Mouse (Mus musculus) left cerebral cortex, postnatal 10 days (tissue): Measurements from ENCODE around the gene Slc25a39. TPM values are rescaled to one million over a fixed set of nuclear protein-coding genes. Genes with fewer than 3 reads are reported as not detected.
A peak's percentile ranks its signal among the peaks of the same experiment; 100 is the strongest.
"Not testable (repeated sequence)": the region's sequence is repeated elsewhere in the genome, so short reads cannot be mapped to it uniquely, and the experiment has no call there.

Experiments used
- DNase-seq, 2 experiments: peaks; one replicate each; pipeline ENCODE4 v3.0.0; 2021 to 2022; ENCODE audit warnings: low spot score in 2 of 2, mixed read lengths in 1 of 2; ENCODE audit errors: extremely low spot score in 1 of 2
- intact Hi-C: fragments of 180-260 bp; cut with DNase I; formaldehyde crosslinking; loops from one replicate; pipeline ENCODE4 v1.15.1; 2025
- total RNA-seq, 2 experiments: library from RNA; stranded (reverse); gene quantifications; 2 replicates each; pipeline ENCODE4 v1.2.3; 2021

Gene Slc25a39
- total RNA-seq, 2 experiments from 2014 or later: 64.8 to 66.7 TPM

GRCm38 (mm10) chr11:102425555-102426316 lies 18.0 kb upstream of the Slc25a39 start:
- DNase-seq: peak in 1 of 2 experiments; percentile 10
- intact Hi-C loops: no loop called here

GRCm38 (mm10) chr11:102424666-102425065 lies 16.9 kb upstream of the Slc25a39 start:
- intact Hi-C loops: no loop called here
- DNase-seq: peak in 1 of 2 experiments; percentile 18

- intact Hi-C loops: no loop called here
- peak in 1 of 2 experiments; percentile 11 for DNase-seq
Measured at GRCm38 (mm10) chr11:102421559-102421958, 13.8 kb upstream of the Slc25a39 start.

DNA sequence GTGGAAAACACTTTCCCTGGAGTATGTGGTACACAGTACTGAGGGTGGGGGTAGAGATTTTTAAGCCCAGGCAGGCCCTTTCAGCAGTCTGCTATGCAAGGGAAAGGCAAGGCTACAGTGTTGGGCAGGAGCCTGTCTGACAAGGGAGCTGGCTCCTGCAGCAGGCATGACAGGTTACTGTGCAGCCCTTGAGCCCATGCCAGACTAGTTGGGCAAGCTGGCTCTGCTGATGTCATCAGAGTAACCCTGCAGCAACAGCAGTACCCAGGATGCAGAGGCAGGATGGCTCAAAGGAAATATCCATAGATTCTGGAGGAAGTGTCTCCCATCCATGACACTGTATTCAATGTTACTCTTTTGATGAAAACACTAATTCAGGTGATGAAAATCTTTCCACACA lies 11.1 kb upstream of the Slc25a39 start:
- intact Hi-C loops: no loop called here
- DNase-seq: peak in 1 of 2 experiments; percentile 20

DNA sequence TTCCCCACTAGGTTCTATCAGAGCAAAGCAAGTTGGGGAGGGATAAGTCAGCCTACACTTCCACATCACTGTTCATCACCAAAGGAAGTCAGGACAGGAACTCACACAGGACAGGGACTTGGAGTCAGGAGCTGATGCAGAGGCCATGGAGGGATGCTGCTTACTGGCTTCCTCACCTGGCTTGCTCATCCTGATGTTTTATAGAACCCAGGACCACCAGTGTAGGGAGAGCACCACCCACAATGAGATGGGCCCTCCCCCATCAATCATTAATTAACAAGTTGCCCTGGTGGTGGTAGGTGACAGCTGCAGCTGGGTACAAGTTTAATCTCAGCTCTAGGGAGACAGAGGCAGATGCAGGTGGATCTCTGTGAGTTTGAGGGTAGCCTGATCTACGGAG lies 9.4 kb upstream of the Slc25a39 start:
- intact Hi-C loops: no loop called here
- DNase-seq: no peak

- peak in 1 of 2 experiments; percentile 9 for DNase-seq
- intact Hi-C loops: no loop called here
Measured at GRCm38 (mm10) chr11:102415034-102415802, 7.5 kb upstream of the Slc25a39 start.

DNA sequence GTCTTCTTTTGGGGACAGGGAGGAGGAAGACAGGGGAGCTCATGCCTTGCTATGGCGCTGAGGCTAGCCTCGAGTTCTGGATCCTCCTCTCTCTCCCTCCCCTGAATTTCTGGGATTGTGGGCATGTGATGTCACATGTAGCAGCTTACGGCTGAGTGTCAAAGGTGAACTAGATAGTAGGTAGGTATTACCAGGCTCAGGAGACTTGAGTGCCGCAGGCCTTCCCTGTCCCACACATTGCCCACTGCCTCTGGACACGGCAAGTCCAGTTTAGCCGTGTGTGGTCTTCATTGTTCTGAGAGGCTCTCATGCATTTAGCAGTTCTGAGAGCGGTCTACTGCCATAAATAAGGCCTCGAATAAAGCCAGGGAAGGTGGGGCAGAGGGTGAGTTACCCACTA lies 5.3 kb upstream of the Slc25a39 start:
- DNase-seq: peak in 1 of 2 experiments; percentile 4
- intact Hi-C loops: no loop called here

- peak; percentile 85 to 90 for DNase-seq
- intact Hi-C loops: loop anchor here (2.0 kb wide), 1 partner anchor 103 kb away; no protein-coding TSS in a partner anchor
Measured at GRCm38 (mm10) chr11:102411704-102412103, 4.0 kb upstream of the Slc25a39 start.

DNA sequence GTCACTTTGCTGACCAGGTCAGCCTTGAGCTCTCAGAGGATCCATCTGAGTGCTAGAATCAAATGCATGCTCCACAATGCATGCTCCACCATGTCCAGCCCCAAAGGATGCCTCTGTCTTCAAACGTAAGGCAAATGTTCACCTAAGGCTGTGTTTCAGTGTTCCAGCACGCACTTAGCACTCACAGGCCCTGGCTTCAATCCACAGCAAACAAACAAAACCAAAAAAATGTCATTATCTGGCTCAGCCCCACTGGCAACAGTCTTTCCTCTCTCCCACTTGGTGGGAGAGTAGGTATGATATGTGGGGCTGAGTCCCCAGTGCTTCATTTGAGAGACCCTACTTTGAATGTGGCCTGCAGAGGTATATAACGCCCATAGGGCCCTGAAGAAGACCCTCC lies 3.3 kb upstream of the Slc25a39 start:
- intact Hi-C loops: loop anchor here (2.0 kb wide), 1 partner anchor 102 kb away; no protein-coding TSS in a partner anchor
- no peak for DNase-seq

DNA sequence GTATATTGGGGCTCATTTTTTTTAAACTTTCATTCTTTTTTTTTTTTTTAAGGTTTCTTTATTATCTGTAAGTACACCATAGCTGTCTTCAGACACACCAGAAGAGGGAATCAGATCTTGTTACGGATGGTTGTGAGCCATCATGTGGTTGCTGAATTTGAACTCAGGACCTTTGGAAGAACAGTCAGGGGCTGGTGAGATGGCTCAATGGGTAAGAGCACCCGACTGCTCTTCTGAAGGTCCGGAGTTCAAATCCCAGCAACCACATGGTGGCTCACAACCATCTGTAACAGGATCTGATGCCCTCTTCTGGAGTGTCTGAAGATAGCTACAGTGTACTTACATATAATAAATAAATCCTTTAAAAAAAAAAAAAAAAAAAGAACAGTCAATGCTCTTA lies 2.6 kb upstream of the Slc25a39 start:
- intact Hi-C loops: loop anchor here (2.0 kb wide), 1 partner anchor 102 kb away; no protein-coding TSS in a partner anchor

GRCm38 (mm10) chr11:102409795-102410330 lies 2.1 kb upstream of the Slc25a39 start:
- intact Hi-C loops: loop anchor here (2.0 kb wide), 1 partner anchor 101 kb away; no protein-coding TSS in a partner anchor
- no peak for DNase-seq

More for the DNA sequence above, 2.6 kb upstream of the Slc25a39 start:
- not testable (repeated sequence) for DNase-seq

DNA sequence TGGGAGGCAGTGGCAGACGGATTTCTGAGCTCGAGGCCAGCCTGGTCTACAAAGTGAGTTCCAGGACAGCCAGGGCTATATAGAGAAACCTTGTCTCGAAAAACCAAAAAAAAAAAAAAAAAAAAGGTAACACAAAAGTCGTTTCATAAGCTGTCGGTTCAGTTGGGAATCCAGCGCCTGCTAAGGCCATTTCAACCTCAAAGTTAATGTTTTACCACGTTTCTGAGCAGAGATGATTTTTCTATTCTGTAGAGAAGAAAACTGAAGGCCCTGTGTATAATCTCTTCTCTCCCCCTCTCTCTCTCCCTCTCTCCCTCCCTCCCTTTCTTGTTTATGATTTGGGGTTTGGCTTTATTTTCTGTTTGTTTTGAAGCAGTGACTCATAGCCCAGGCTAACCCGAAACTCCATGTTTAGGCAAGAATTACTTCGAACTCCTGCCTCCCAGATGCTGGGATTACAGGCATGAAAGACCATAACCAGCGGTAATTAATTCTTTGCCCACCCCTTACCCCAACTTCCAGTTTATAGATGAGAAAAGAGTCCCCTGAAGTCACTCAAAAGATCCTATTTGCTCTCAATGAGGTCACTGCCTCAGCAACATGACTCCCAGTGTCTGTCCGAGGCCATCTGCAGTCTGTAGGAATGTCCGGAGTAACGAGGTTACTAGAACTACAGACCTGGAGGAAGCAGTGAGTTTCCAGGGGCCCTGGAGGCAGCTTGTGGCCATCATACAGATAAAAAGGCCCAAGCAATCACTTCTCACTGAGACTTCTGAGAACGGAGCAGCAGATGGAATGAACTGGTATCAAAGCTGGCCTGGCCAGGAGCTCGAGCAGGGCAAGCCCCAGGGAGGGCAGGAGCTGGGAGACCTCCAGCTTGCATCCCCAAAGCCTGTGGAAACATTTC lies 1.4 kb upstream of the Slc25a39 start:
- DNase-seq: no peak
- intact Hi-C loops: no loop called here

GRCm38 (mm10) chr11:102408344-102408876 lies 664 bp upstream of the Slc25a39 start:
- peak; percentile 97 to 98 for DNase-seq
- intact Hi-C loops: no loop called here

DNA sequence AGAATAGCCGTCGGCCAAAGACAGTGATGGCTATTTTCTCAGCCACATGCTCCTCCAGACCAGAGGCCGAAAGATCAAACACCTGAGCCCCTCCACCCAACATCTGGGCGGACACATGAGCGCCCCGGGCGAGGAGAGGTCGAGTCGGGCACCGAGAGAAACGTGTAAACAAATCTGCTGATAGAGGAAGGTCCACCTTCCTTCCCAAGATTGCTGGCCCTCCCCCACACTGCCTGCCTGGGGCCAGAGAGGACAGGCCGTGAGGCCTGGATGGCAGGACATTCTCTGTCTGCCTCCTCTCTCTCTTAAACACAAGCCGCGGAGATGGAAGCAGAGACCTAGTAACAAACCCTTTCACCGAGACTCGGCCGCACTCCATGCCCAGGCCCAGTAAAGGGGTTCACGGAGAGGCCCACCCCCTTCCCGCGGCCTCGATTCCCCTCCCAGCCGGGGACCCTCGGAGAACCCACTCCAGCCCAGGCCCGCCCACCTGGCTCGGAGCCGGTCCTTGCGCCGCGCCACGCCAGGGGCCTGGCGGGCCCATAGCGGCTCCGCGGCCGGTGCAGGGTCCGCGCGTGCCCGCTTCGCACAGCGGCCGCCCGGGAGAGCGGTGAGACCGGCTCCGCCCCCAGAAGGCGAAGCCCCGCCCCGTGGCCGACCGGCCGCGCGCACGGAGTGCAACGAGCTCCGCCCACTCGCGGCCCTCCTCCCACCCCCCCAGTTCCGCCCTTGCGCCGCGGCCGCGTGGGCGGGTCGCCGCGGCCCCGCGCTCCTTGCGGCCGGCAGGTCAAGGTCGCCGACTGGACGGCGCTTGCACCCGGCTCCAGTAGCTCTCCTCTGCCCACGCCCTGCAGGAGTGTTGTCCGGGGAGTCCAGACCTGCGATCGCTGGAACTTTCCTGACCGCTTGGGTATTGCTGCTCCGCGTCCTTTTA lies 579 bp downstream of the Slc25a39 start:
- DNase-seq: peak; percentile 77 to 95
- intact Hi-C loops: loop anchor here (2.0 kb wide), 1 partner anchor 88 kb away; the partner anchor contains the start of gene Ubtf

- DNase-seq: no peak
- intact Hi-C loops: loop anchor here (2.0 kb wide), 1 partner anchor 88 kb away; the partner anchor contains the start of gene Ubtf
Measured at GRCm38 (mm10) chr11:102406401-102406800, 1.3 kb downstream of the Slc25a39 start.

DNA sequence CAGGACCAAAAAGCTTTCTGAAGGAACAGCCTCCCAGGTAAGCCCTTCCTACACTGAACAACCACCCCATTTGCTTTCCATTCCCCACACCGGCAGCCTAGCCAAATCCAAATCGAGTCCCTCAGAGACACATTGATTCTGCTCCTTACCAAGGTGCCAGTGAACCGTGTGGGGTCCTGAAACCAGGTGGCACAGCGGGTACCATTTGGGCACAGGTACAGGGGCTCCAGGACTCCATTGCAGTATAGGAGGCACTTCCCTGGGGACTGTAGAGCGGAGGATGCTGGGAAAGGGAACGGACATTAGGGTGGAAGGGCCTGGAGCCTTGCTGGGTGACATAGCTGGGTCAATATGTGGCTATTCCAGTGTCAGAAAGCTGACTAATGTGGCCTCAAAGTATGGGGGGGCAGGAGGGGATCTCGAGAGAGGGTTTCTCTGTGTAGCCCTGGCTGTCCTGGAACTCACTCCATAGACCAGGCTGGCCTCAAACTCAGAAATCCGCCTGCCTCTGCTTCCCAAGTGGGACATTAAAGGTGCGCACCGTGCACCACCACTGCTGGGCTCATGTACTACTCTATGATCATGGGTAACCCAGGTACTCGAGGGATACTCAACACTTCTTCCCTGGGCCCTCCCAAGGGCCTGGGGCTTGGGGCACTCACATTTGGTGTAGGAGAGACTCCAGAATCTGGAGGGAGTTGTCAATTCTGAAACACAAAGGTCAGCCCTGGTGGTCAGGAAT lies 2.0 kb downstream of the Slc25a39 start:
- no peak for DNase-seq
- intact Hi-C loops: loop anchor here (2.0 kb wide), 1 partner anchor 87 kb away; the partner anchor contains the start of gene Ubtf
